Mouse (Mus musculus) testis, postnatal 14 days (tissue): ENCODE data around the gene Gm906.
"Not testable (repeated sequence)": the region's sequence is repeated elsewhere in the genome, so short reads cannot be mapped to it uniquely, and the experiment has no call there.

Experiments used
- DNase-seq: peaks from one replicate; pipeline ENCODE4 v3.0.0; 2021; ENCODE audit warnings: low spot score

The Gm906 gene

GRCm38 (mm10) chr13:50250208-50250607 lies at the start of gene Gm906:
Gm906 (minus strand) TSS chr13:50250308.
- not testable (repeated sequence) for DNase-seq

DNA sequence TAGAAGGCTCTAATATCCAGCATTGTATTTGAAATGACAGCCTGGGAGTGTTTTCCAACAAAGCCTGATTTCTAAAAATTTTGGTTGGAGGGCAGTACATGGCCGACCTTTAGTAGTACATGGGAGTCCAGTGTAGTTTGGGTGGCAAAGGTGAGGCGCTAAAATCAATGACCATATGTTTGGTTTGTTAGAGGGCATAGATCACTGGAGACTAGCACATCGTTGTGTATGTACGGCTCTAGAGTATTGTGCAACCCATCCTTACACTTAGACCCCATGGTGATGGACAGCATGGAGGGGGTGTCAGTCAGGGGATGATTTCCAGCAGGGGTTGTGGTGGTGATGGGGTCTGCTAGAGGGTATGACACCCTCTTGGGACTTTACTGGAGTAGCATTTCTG lies 33.2 kb upstream of the Gm906 start:
- not testable (repeated sequence) for DNase-seq

DNA sequence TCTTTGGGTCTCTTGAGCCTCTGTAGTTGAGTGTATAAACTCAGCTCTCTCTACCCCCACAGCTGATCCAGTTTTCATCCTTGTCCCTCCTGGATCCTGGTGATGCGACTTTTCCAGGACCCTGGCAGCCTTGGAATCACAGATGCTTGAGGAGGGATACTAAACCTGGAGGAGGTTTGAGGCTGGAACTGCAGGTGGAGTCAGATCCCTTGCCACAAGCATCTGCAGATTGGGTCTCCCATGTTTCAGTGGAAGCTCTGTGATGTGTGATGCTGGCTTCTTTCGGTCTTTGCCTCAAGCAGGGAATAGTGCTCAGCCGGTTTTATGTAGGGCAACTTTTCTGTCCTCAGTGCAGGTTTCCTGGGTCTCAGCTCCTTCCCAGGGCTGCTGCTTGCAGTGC lies 13.6 kb downstream of the Gm906 start:
- DNase-seq: no peak

- not testable (repeated sequence) for DNase-seq
Observed at GRCm38 (mm10) chr13:50211842-50212241, 38.3 kb downstream of the Gm906 start.

- DNase-seq: not testable (repeated sequence)
Observed at GRCm38 (mm10) chr13:50210191-50210590, 39.9 kb downstream of the Gm906 start.

GRCm38 (mm10) chr13:50209651-50210050 lies 40.5 kb downstream of the Gm906 start:
- not testable (repeated sequence) for DNase-seq

- DNase-seq: no peak
Observed at GRCm38 (mm10) chr13:50207966-50208365, 42.1 kb downstream of the Gm906 start.

GRCm38 (mm10) chr13:50196831-50197230 lies 53.3 kb downstream of the Gm906 start:
- not testable (repeated sequence) for DNase-seq
